Mouse (Mus musculus) midbrain, postnatal 0 days (tissue): ENCODE measurements around the gene Ecpas. TPM values are rescaled to one million over a fixed set of nuclear protein-coding genes. Genes with fewer than 3 reads are reported as not detected.

Experiments used
- ATAC-seq: fragments of 200-750 bp; cut with Nextera tagmentation; 2 replicates; pipeline ENCODE4 v1.8.0; 2017; ENCODE audit warnings: moderate number of reproducible peaks, mild to moderate bottlenecking, moderate TSS enrichment, moderate library complexity; ENCODE audit not compliant: low FRiP score
- DNase-seq: peaks from one replicate; pipeline ENCODE4 v3.0.0-alpha.2; 2015; ENCODE audit warnings: low spot score
- H3K27ac ChIP-seq: fragments of 300-500 bp; sonication (generic); 2 replicates; pipeline ENCODE4 v1.5.1; 2014; ENCODE audit warnings: low read depth, mild to moderate bottlenecking, low read length, mixed read lengths
- H3K27me3 ChIP-seq: fragments of 300-500 bp; sonication (generic); 2 replicates; pipeline ENCODE4 v1.6.1; 2014; ENCODE audit warnings: low read length, control low read depth, mixed read lengths; ENCODE audit not compliant: insufficient read depth
- H3K36me3 ChIP-seq: fragments of 300-500 bp; sonication (generic); 2 replicates; pipeline ENCODE4 v1.6.1; 2014; ENCODE audit warnings: low read length, control low read depth, mixed read lengths; ENCODE audit not compliant: insufficient read depth
- H3K4me1 ChIP-seq: fragments of 300-500 bp; sonication (generic); 2 replicates; pipeline ENCODE4 v1.6.1; 2014; ENCODE audit warnings: mild to moderate bottlenecking, control low read depth, antibody characterized with exemption, low read length, mixed read lengths; ENCODE audit not compliant: insufficient read depth
- H3K4me2 ChIP-seq: fragments of 300-500 bp; sonication (generic); 2 replicates; pipeline ENCODE4 v1.6.1; 2014; ENCODE audit warnings: low read depth, mild to moderate bottlenecking, low read length, mixed read lengths; ENCODE audit not compliant: poor library complexity, severe bottlenecking
- H3K4me3 ChIP-seq: fragments of 300-500 bp; sonication (generic); 2 replicates; pipeline ENCODE4 v1.5.1; 2014; ENCODE audit warnings: low read depth, mild to moderate bottlenecking, low read length, moderate library complexity
- H3K9ac ChIP-seq: fragments of 300-500 bp; sonication (generic); replicated peaks from 2 replicates; pipeline ENCODE4 v1.6.1; 2014; ENCODE audit warnings: mild to moderate bottlenecking, low read length, moderate library complexity, mixed read lengths; ENCODE audit not compliant: poor library complexity, severe bottlenecking
- H3K9me3 ChIP-seq: fragments of 300-500 bp; sonication (generic); 2 replicates; pipeline ENCODE4 v1.6.1; 2016; ENCODE audit warnings: low read length, control low read depth
- CTCF ChIP-seq: IDR thresholded peaks from 2 replicates; pipeline ENCODE4 v1.5.1; 2016; ENCODE audit warnings: antibody characterized with exemption, mild to moderate bottlenecking
- WGBS: fragments of 180-500 bp; shearing (Covaris S2); extraction: QIAGEN DNeasy Blood & Tissue Kit; methylation state at CpG from one replicate; pipeline ENCODE4 v1.1.7; 2014; 5-methylcytosine and 5-hydroxymethylcytosine counted together
- polyA plus RNA-seq: library from polyadenylated mRNA; unstranded; fragments of >200 nt; fragmentation: Nextera tagmentation; extraction: Ambion mirVana; gene quantifications from 2 replicates; pipeline ENCODE4 v1.2.1, GENCODE M21; 2015
- total RNA-seq: library from RNA; depleted of rRNA; stranded (reverse); fragments of >200 nt; gene quantifications from 2 replicates; pipeline ENCODE4 v1.2.3, GENCODE M21; 2014

The Ecpas gene
- total and polyA plus RNA-seq, 2 experiments from 2014 or later = 36.8 to 64.8 TPM

DNA sequence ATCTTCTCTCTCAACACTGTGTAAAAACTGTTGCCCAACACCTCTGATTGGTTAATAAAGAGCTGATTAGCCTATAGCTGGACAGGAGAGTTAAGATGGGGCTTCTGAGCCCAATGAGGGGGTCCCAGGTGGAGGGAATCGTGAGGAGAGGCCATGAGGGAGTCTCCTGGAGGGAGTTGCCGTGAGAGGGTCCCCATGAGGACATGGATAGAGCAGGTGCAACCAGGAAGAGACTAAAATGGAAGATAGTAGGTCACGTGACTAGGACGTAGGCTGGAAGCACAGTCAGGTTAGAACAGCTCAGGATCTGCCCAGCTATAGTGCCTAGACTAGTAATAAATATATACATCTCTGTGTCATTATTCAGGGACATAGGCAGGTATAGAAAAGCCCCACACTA is 21.8 kb upstream of the Ecpas start:
- Histone ChIP-seq H3K9ac (no peak overlapping the region), H3K4me1 (no peaks in the 10 kb centered on the region), H3K4me3 (no peak overlapping the region), H3K36me3 (no peaks in the 10 kb centered on the region), H3K27ac (no peak overlapping the region), H3K4me2 (no peak overlapping the region), H3K9me3 (no peaks in the 10 kb centered on the region), H3K27me3 (no peaks in the 10 kb centered on the region)
- ATAC-seq (no peak), DNase-seq (no peak)
- no peak for TF ChIP-seq CTCF
- WGBS = 85% methylated on average over 4 of the region's 4 CpGs

DNA sequence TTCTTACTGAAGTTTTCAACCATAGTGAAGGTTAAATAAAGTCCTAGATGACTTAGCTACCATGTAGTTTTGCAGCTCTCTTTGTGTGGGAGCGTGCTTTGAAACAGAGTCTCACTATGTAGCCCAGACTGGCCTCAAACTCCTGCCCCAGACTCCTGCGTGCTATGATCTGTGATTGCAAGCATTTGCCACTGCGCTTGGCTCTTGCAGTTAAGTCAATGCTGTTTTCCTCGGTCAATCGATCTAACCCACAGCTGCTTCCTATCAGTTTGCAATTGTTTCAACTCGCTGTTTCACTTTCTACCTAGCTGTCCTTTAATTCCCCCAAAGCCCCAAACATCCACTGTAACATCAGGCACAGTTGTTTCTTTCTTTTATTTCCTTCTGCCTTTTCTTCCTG is 20.0 kb upstream of the Ecpas start:
- Histone ChIP-seq H3K27ac (no peak overlapping the region), H3K9ac (no peak overlapping the region), H3K9me3 (no peaks in the 10 kb centered on the region), H3K4me2 (no peak overlapping the region), H3K27me3 (no peaks in the 10 kb centered on the region), H3K4me1 (no peaks in the 10 kb centered on the region), H3K36me3 (no peaks in the 10 kb centered on the region), H3K4me3 (no peak overlapping the region)
- DNase-seq (no peak), ATAC-seq (no peak)
- WGBS = 89% methylated on average over 6 of the region's 6 CpGs
- TF ChIP-seq CTCF = no peak

DNA sequence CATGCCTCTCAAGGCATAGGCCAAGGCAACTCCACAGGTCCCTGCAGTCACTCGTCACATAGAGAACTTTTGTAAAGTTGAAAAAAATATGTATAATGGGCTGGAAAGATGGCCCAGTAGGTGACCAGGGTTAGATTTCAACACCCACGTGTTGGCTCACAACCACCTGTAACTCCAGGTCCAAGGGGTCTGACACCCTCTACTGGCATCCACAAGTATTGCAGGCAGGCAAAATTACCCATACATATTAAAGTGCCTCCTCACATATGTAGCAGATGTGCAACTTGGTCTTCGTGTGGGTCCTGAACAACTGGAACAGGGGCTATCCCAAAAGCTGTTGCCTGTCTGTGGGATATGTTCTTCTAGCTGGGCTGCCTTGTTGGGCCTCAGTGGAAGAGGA is 15.1 kb upstream of the Ecpas start:
- no peaks in the 10 kb centered on the region for H3K9me3 ChIP-seq
- no peak overlapping the region for H3K27ac ChIP-seq
- ATAC-seq = no peak
- H3K9ac ChIP-seq = no peak overlapping the region
- no peak overlapping the region for H3K4me3 ChIP-seq
- H3K4me1 ChIP-seq = no peaks in the 10 kb centered on the region
- DNase-seq = no peak
- 66% methylated on average over 3 of the region's 3 CpGs for WGBS
- H3K4me2 ChIP-seq = no peak overlapping the region
- no peaks in the 10 kb centered on the region for H3K27me3 ChIP-seq
- no peaks in the 10 kb centered on the region for H3K36me3 ChIP-seq
- peak; percentile 32 for TF ChIP-seq CTCF

DNA sequence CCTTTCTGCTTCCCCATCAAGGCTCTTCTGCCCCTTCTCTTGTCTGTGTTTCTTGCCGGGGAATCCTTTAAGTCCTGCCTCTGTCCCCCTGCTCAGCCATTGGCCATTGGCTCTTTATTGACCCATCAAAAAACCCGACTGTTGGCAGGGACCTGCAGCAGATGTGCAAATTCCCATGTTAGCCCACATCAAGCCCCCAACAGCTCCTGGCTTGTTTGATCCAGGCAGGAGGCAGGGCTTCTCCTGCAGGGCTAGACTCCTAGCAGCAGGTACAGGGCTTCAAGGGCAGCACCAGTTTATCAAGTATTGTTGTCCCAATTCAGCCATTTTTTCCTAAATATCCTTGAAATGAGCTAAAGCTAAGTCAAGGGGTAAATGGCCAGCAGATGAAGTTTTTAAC is 13.6 kb upstream of the Ecpas start:
- DNase-seq = no peak
- Histone ChIP-seq H3K4me3 (no peak overlapping the region), H3K27ac (no peak overlapping the region), H3K36me3 (no peaks in the 10 kb centered on the region), H3K9ac (no peak overlapping the region), H3K9me3 (no peaks in the 10 kb centered on the region), H3K4me1 (no peaks in the 10 kb centered on the region), H3K4me2 (no peak overlapping the region), H3K27me3 (no peaks in the 10 kb centered on the region)
- 44% methylated on average over 2 of the region's 2 CpGs for WGBS
- ATAC-seq = no peak
- no peak for TF ChIP-seq CTCF

DNA sequence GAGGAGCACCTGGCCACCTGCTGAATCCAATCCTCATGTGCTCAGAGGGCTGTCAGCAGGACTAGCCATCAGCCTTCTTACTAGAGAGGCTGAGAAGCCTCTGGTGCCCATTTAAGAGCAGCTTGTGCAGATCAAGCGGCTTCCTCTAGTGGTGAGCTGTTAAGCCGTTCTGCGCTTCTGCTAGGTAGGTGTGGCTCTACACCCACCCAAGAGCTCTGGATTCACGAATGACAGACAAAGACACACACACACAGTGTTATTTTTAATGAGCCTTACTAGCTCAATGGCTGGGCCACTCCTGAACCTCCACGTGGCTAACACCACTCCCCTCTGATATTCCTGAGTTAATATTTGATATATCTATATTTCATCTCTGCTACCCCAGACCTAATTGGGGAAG is 13.1 kb upstream of the Ecpas start:
- Histone ChIP-seq H3K9me3 (no peaks in the 10 kb centered on the region), H3K4me2 (no peak overlapping the region), H3K27me3 (no peaks in the 10 kb centered on the region), H3K27ac (no peak overlapping the region), H3K9ac (no peak overlapping the region), H3K36me3 (no peaks in the 10 kb centered on the region), H3K4me3 (no peak overlapping the region), H3K4me1 (no peaks in the 10 kb centered on the region)
- WGBS = 56% methylated on average over 5 of the region's 5 CpGs
- no peak for TF ChIP-seq CTCF
- DNase-seq (no peak), ATAC-seq (no peak)

DNA sequence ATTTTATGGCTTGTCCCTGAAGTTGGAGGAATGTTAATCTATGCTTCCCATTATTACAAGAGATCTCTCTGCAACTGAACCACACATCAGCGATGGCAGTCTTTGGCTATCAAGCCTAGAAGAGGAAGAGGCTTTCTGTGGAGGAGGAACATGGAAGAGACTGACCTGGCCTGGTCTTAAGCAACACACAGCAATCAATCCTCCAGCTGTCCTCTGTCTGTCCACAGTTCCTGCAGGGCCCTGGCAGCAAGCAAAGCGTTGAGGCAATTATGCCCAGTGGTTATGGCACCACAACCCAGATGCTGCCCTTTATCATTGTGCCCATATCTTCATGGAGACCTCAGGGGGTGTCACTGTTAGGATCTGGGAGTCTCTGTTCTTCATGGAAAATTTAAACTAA is 11.4 kb upstream of the Ecpas start:
- 85% methylated on average over 2 of the region's 2 CpGs for WGBS
- no peak for TF ChIP-seq CTCF
- no peaks in the 10 kb centered on the region for H3K4me1 ChIP-seq
- H3K27me3 ChIP-seq = no peaks in the 10 kb centered on the region
- H3K9ac ChIP-seq = no peak overlapping the region
- H3K4me2 ChIP-seq = no peak overlapping the region
- ATAC-seq (no peak), DNase-seq (no peak)
- no peak overlapping the region for H3K27ac ChIP-seq
- no peaks in the 10 kb centered on the region for H3K36me3 ChIP-seq
- no peak overlapping the region for H3K4me3 ChIP-seq
- no peaks in the 10 kb centered on the region for H3K9me3 ChIP-seq
